Mouse (Mus musculus): Measurements from ENCODE around the gene Actg1.

DNA sequence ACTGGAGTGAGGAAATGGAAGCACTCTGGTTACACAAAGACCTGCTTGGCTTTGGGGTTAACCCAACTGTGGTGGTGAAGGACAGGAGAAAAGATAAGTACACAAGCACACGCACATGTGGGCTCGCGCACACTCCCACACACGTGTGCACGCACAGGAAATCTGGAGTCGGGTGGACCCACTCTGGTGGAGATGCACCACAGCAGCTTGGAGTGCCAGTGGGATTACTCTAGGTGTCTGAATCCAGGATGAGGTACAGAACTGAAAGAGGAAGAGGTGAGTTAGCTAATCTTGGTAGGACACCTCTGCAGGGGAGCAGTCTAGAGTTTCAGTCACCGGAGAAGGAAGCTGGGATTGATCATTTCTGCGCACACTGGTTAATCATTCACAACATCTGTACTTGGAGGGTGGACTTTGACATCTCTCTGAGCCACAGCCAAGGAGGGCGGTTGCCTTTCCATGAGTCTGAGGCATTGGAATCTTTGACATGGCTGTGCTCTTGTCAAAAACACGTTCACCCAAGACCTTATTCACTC, 8.3 kb downstream of the Actg1 start:
- TF ChIP-seq CTCF (conservative IDR thresholded peaks at IDR 0.05; ENCODE audit: low read length) (no peak), POU5F1 (IDR thresholded peaks at IDR 0.05; ENCODE audit: borderline replicate concordance, low read length) (no peak), NANOG (IDR thresholded peaks at IDR 0.05; ENCODE audit: borderline replicate concordance, low read length) (no peak)
